Mouse (Mus musculus) kidney, adult 2 months (tissue): ENCODE measurements around the gene Fndc7.

ENCODE experiments used
- CTCF ChIP-seq: fragments of 200-500 bp; conservative IDR thresholded peaks from 2 replicates; pipeline ENCODE4 v1.5.1; 2011; ENCODE audit warnings: low read depth, mild to moderate bottlenecking, control low read depth, low read length, moderate library complexity, mixed read lengths; ENCODE audit not compliant: insufficient read depth, insufficient read length
- POLR2A ChIP-seq: fragments of 200-500 bp; IDR thresholded peaks from one replicate; pipeline ENCODE4 v1.6.1; 2011; ENCODE audit warnings: low read depth, low read length, control low read depth

DNA sequence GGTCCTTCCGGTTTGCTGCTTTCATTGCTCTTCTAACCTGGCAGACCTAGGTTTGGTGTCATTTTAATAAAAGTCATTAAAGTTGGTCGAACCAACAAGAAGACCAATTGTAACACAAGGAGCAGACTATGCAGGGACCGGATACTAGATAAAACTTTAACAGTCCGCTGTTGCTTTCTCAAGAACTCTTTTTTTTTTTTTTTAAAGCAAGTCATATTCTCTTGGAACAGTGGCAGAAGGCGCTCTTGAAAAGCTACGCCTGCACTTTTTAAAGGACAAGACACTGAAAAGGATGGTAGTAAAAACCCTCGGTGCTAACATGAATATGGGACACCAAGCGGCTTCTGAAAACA, 50.2 kb downstream of the Fndc7 start:
- TF ChIP-seq CTCF (no peak), POLR2A (no peak)
